Mouse (Mus musculus) monocyte, adult 5-6 weeks (primary cell): ENCODE measurements around the gene Xpc. TPM values are rescaled to one million over a fixed set of nuclear protein-coding genes. Genes with fewer than 3 reads are reported as not detected.
A peak's percentile ranks its signal among the peaks of the same experiment; 100 is the strongest.

ENCODE experiments used
- ATAC-seq: fragments of 153-309, 156-312 bp; replicated peaks from 2 replicates; pipeline ENCODE4 v1.8.0; 2017; ENCODE audit warnings: mild to moderate bottlenecking; ENCODE audit not compliant: low TSS enrichment, insufficient number of reproducible peaks, severe bottlenecking, poor library complexity, low FRiP score
- total RNA-seq: library from RNA; stranded (forward); fragments of 200-1000, 200-491, 200-594 nt; gene quantifications from 3 replicates; pipeline ENCODE4 v1.2.3, GENCODE M21; 2017

The Xpc gene
- total RNA-seq: 35.3 to 58.5 TPM (median 37.1 TPM) in 3 replicates

- peak; percentile 95 for ATAC-seq
Observed at GRCm38 (mm10) chr6:91515545-91516449, at the start of gene Xpc, which contains the start of gene Lsm3. Gene Xpc (minus strand): TSS chr6:91515888. Gene Lsm3 (plus strand): TSS chr6:91515928.

GRCm38 (mm10) chr6:91563031-91563430 is 47.3 kb upstream of the Xpc start:
- no peak for ATAC-seq

DNA sequence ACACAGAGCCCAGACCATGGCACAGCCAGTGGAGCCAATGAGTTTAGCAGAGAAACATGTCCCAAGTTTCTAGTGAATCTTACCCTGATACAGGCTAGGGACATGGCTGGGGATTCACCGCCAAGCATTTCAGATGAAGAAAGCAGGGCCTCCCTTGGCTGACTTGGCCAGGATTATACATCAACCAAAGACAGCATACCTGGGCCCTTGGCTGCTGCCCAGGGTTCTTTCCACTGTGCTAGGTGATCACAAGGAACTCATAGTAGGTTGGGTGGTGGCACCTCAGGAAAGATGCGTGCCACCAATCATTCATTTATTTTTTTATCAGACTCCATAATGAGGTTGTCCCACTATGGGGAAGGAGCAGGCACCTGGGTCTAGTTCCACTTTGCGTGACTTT is 44.5 kb upstream of the Xpc start:
- no peak for ATAC-seq

DNA sequence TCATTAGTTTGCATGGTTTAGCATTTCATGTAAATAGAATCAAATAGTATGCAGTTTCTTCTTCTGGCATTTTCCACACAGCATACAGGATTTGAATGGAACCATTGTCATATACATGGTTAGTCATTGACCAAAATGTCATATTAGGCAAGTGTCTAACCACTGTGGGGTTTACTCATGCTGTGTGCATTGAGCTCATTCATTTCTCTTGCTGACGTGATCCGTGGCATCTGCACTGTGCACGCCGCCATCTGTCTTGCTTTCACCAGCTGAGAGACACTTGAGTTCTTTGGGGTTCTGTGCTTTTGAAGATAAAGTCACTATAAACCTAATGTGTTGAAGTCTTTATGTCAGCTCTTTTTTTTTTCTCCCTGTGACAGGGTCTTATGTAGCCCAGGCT is 43.7 kb upstream of the Xpc start:
- ATAC-seq: no peak

DNA sequence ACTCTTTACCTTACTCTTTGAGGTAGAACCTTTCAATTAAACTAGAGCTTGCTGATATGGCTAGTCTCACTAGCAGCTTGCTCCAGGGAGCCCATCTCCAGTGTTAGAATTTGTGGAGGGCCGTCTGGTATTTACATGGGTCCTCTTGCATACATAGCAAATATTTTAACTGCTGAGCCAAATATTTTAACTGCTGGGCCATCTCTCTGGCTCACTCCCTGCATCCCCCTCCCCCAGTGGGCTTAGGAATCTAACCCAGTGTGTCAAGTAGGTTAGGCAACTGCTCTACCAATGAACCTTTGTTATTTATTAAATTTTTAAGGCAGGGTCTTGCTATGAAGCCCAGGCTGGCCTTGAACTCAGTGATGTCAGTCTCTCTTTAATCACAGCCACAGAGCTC is 42.9 kb upstream of the Xpc start:
- ATAC-seq: no peak

- no peak for ATAC-seq
Observed at GRCm38 (mm10) chr6:91552693-91553092, 37.0 kb upstream of the Xpc start.

- no peak for ATAC-seq
Observed at GRCm38 (mm10) chr6:91551671-91552070, 36.0 kb upstream of the Xpc start.

- no peak for ATAC-seq
Observed at GRCm38 (mm10) chr6:91549621-91550020, 33.9 kb upstream of the Xpc start.

DNA sequence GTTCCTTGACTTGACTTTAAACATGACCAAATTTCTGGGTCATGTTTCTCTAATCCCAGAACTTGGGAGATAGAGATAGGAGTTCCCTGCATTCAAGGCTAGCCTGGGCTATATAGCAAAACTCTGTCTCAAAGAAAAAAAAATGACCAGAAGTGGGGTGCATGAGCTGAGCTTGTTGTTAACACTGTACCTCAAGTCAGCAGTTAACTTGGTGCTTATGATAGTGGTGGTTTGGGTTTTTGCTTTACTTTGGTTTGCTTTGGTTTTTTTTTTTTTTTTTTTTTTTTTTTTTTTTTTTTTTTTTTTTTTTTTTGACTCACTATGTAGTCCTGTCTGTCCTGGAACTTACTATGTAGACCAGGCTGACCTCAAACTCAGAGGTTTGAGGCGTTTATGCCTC is 31.6 kb upstream of the Xpc start:
- ATAC-seq: no peak

DNA sequence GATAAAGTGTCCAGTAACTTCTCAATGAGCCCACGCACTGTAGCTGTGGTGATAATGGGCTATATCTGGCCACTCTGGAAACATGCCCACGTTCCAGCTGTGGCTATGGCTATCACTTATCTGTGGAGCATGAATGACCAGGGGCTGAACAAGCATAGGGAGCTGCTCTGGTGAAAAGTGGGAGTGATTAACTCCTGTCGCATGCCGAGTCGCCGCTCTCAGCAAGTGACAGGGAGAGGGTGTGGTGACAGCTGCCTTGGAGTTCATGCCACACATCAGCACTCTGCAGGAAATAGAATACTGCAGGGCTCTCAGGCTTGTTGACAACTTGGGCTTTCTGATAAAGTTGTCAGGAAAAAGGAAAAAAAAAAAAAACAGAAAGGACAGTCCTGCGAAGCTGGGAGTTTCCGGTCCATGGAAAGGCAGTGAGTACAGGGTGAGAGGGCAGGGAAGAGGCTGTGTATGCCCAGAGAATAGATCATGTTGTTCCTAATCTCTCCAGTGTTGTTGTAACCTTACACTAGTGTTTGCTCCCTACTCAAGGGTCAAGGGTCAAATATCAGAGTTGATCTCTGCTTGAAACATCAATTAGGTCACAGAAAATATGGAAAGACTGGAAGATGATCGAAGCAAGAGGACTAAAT is 30.7 kb upstream of the Xpc start:
- no peak for ATAC-seq

DNA sequence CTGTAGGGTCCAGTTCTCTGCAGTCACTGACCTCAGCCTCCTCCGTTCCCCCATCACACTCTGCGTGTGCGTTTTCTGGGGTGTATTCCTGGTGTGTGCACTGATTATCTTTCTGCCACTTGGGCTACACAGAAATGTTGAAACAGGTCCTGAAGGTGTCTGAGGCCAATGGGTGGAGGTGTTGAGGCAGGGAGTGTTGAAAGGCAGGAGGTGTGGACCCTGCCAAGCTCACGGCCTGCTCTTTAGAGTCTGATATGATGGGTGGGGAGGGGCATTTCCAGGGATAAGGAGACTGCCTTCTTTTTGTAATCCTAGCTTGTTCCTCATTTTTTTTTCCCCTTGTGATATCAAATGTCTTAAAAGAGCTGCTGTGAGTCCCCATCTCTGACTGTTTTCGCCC is 27.4 kb upstream of the Xpc start:
- ATAC-seq: no peak

GRCm38 (mm10) chr6:91541276-91541675 is 25.6 kb upstream of the Xpc start:
- ATAC-seq: no peak

DNA sequence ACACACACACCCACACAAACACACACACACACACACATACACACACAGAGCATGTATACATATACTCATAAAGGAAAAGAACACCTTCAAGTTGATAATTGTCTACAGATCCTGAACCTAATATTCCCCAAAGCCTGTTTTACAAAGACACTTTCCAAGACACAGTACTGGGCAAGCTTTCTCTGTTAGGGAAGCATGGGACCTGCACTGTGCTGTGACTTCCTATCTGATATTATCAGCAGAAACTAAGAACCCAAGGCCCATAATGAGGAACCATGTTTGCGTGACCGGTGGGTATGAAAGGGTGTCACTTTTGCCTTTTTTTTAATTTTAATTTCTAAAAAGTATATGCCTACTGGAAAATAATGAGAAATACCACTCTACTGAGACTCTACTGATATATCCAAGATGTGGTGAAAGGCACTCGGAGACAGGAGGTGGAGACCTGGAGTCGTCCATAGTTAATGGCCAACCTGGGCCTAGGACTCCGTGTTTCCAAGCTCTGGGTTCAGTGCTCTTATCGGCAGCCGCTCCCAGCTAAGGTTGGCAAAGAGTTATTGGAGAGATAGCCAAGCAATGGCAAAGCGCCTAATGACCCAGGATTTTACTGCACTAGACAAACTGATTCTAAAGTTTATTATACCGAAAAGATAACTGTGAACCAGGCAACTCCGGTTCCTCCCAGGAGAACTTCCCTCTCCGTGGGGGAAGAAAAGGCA is 20.5 kb upstream of the Xpc start:
- ATAC-seq: no peak

GRCm38 (mm10) chr6:91535231-91535630 is 19.5 kb upstream of the Xpc start:
- ATAC-seq: no peak

- ATAC-seq: no peak
Observed at GRCm38 (mm10) chr6:91534268-91534667, 18.6 kb upstream of the Xpc start.

GRCm38 (mm10) chr6:91533771-91534170 is 18.1 kb upstream of the Xpc start:
- no peak for ATAC-seq

GRCm38 (mm10) chr6:91533359-91533758 is 17.7 kb upstream of the Xpc start:
- ATAC-seq: no peak

DNA sequence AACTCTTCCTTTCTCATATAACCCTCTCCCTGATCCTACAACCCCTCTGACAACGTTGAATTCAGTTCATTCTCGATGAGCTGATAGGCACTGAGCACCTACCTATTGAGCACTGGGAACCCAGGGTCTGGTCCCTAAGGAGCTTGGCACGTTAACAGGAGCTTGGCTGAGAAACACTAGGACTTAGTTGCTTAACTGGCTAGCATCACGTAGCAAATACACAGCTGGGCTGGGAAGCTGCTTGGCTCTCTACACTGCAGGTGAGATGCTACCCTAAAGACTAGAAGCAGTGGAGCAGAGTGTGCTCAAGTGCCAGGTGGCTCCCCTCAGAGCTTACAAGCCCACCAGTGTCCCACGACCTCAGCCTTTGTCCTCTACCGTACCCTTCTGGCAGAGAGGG is 17.0 kb upstream of the Xpc start:
- no peak for ATAC-seq

DNA sequence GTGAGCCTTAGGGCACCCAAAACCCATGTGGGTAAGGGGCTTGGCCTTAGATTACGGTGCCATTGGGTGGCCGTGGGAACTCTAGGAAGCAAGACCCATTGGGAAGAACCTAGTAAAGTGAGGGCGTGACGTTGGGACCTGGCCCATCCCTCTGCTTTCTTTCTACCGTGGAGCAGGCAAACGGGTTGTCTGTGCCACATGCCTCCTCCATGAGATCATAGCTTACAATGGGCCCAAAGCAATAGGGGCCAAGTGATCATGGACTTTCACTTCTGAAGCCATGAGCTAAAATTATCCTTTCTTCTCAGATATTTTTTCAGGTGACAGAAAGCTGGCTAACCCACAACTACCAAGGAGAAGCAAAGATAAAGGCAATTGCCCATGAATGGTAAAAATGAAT is 15.6 kb upstream of the Xpc start:
- no peak for ATAC-seq

- no peak for ATAC-seq
Observed at GRCm38 (mm10) chr6:91530673-91531072, 15.0 kb upstream of the Xpc start.
